Mouse (Mus musculus) MEL (cell line): Measurements from ENCODE around the gene Ankra2.
A peak's percentile ranks its signal among the peaks of the same experiment; 100 is the strongest.

Source experiments
- CHD1 ChIP-seq: IDR thresholded peaks from 2 replicates; pipeline ENCODE4 v1.6.1; 2012; ENCODE audit warnings: low read depth, mild to moderate bottlenecking, inconsistent platforms, low read length, improper control_type of control experiment
- CTCF ChIP-seq, 3 experiments: IDR thresholded peaks in 2 of 3; conservative IDR thresholded peaks in 1 of 3; 2 replicates each; pipeline ENCODE4 v1.5.1; 2011 to 2012; ENCODE audit warnings: low read length in 3 of 3, low read depth in 2 of 3, mild to moderate bottlenecking in 2 of 3, improper control_type of control experiment in 1 of 3, inconsistent platforms in 1 of 3, mixed read lengths in 1 of 3, moderate library complexity in 1 of 3; ENCODE audit not compliant: control insufficient read depth in 1 of 3, insufficient read depth in 1 of 3, poor library complexity in 1 of 3, severe bottlenecking in 1 of 3
- E2F4 ChIP-seq: IDR thresholded peaks from 2 replicates; pipeline ENCODE4 v1.6.1; 2011; ENCODE audit warnings: low read depth, low read length, improper control_type of control experiment, borderline replicate concordance
- GATA1 ChIP-seq: IDR thresholded peaks from 2 replicates; pipeline ENCODE4 v1.6.1; 2011; ENCODE audit warnings: low read depth, low read length, improper control_type of control experiment
- MAX ChIP-seq: IDR thresholded peaks from 2 replicates; pipeline ENCODE4 v1.6.1; 2011; ENCODE audit warnings: low read length, improper control_type of control experiment
- MEF2A ChIP-seq: IDR thresholded peaks from 2 replicates; pipeline ENCODE4 v1.6.1; 2014; ENCODE audit warnings: low read depth, mild to moderate bottlenecking, inconsistent platforms, low read length, improper control_type of control experiment; ENCODE audit not compliant: poor library complexity, insufficient replicate concordance, severe bottlenecking; ENCODE audit errors: extremely low read depth
- NELFE ChIP-seq: IDR thresholded peaks from 2 replicates; pipeline ENCODE4 v1.6.1; 2011; ENCODE audit warnings: low read depth, low read length, improper control_type of control experiment
- POLR2A ChIP-seq, 2 experiments: IDR thresholded peaks; 2 replicates each; pipeline ENCODE4 v1.6.1; 2011 to 2012; ENCODE audit warnings: low read length in 2 of 2, mild to moderate bottlenecking in 2 of 2, control low read depth in 1 of 2, improper control_type of control experiment in 1 of 2, low read depth in 1 of 2, moderate library complexity in 1 of 2; ENCODE audit not compliant: control insufficient read depth in 1 of 2, insufficient read depth in 1 of 2, poor library complexity in 1 of 2
- TBP ChIP-seq: IDR thresholded peaks from 2 replicates; pipeline ENCODE4 v1.8.0; 2011; ENCODE audit warnings: low read depth, low read length, improper control_type of control experiment
- ZC3H11A ChIP-seq: IDR thresholded peaks from 2 replicates; pipeline ENCODE4 v1.6.1; 2012; ENCODE audit warnings: low read depth, mild to moderate bottlenecking, inconsistent platforms, low read length, improper control_type of control experiment
- ZKSCAN1 ChIP-seq: IDR thresholded peaks from 2 replicates; pipeline ENCODE4 v1.6.1; 2012; ENCODE audit warnings: low read depth, mild to moderate bottlenecking, inconsistent platforms, low read length, improper control_type of control experiment, moderate library complexity
- ZNF384 ChIP-seq: IDR thresholded peaks from 2 replicates; pipeline ENCODE4 v1.6.1; 2012; ENCODE audit warnings: low read depth, mild to moderate bottlenecking, inconsistent platforms, low read length, improper control_type of control experiment

- TF ChIP-seq POLR2A (IDR thresholded peaks at IDR 0.05; ENCODE audit: control insufficient read depth in 1 of 2, insufficient read depth in 1 of 2, low read depth in 1 of 2, low read length in 2 of 2, poor library complexity in 1 of 2) (no peak), ZNF384 (no peak), CTCF (IDR thresholded peaks at IDR 0.05 in 2 of 3, conservative IDR thresholded peaks at IDR 0.05 in 1 of 3; ENCODE audit: control insufficient read depth in 1 of 3, insufficient read depth in 1 of 3, low read depth in 2 of 3, low read length in 3 of 3, poor library complexity in 1 of 3, severe bottlenecking in 1 of 3) (no peak), ZC3H11A (no peak), TBP (no peak), MAX (0 out of 2 replicates have a peak, but pooled peaks have one; percentile 18), NELFE (peak; percentile 23; the same call in 1 of the 2 replicates), GATA1 (no peak), E2F4 (no peak), CHD1 (no peak), MEF2A (no peak), ZKSCAN1 (no peak)
Measured at GRCm38 (mm10) chr13:98315124-98315523, 52.2 kb downstream of the Ankra2 start.
